Mouse (Mus musculus) left cerebral cortex, postnatal 14 days (tissue): ENCODE measurements at regions not wholly inside any gene's neighbourhood (a gene's known extent, or its start where the extent isn't known, plus 50 kb on each side); places are given as distances from the start of the nearest gene placed in this dataset.
"Not testable (repeated sequence)": the region's sequence is repeated elsewhere in the genome, so short reads cannot be mapped to it uniquely, and the experiment has no call there.

Experiments used
- DNase-seq, 2 experiments: peaks; one replicate each; pipeline ENCODE4 v3.0.0; 2021 to 2022; ENCODE audit warnings: low spot score in 2 of 2, mixed read lengths in 1 of 2
- intact Hi-C: fragments of 180-260 bp; cut with DNase I; formaldehyde crosslinking; loops from one replicate; pipeline ENCODE4 v1.15.1; 2025

DNA sequence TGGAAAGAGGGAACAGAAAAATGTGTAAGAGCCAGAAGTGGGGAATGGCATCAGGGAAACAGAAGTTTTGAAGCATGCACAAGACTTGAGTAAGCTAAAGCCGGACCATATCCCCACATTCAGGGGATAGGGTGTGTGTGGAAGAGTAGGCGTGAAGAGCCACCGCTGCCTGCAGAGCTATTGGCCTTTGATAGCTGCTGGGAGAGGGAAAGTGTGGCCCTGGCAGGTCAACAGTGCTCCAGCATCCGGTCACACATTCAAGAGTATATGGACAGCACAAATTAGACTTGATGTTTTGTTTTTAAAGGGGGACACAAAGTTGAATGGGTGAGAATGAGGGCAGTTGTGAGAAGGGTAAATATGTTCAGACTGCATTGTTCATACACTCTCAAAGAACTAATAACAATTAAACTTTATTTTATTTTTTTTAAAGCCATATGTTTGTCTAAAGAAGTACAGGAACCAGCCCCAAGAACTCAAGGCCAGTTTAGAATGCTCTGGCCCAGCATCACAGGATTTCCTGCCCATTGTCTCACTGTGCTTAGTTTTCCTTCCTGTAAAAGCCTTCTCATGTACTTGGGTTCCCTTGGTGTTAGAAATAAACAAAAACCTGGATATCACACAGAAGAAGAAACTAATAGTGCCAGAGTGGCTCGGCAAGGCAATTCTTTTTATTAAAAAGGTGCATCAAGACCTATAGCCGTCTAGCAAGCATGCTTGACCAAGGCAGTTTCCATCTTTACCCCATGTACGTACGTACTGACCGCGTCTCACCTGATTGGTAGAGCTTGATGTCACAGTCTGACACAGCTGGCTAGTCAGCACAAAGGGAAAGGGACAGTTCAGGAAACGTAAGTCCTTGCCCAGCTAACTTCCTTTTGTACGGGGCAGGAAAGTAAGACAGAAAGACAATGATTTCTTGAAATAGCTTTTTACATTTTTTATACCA, 144.6 kb upstream of the Rbbp6 start:
- no peak for DNase-seq
- intact Hi-C loops: no loop called here

DNA sequence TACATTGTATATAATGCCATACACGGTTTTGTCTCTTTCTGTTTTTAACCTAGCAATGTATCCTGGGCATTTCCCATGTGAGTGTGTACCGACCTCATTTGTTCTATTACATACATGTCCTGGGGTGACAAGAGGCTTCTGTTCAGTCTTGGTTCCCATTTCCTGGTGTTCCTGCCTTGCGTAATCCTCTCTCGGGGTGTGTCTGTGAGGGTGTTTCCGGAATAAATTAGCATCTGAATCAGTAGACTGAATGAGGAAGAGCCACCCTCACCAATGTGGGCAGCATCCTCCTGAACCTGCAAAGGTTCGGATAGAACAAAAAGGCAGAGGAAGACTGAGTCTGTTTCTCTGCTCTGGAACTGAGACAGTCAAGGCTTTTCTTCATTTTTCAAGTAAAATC, 142.1 kb upstream of the Rbbp6 start:
- peak; percentile 25 to 35 for DNase-seq
- intact Hi-C loops: no loop called here

DNA sequence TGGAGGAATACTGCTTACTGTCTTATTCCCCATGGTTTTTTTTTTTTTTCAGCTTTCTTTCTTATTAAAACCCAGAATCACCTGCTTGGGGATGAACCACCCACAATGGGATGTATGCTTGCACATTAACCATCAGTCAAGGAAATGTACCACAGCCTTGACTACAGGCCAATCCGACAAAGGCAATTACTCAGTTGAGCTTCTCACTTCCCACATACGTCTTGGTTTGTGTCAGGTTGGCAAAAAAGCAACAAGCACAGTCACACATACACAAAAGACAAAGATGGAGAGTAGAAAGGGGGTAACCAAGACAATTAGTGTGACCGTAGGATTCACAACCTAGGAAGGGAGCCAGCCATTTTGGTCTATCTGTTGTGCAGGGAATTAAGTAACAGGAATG, 126.4 kb upstream of the Rbbp6 start:
- intact Hi-C loops: no loop called here
- peak in 1 of 2 experiments; percentile 7 for DNase-seq

DNA sequence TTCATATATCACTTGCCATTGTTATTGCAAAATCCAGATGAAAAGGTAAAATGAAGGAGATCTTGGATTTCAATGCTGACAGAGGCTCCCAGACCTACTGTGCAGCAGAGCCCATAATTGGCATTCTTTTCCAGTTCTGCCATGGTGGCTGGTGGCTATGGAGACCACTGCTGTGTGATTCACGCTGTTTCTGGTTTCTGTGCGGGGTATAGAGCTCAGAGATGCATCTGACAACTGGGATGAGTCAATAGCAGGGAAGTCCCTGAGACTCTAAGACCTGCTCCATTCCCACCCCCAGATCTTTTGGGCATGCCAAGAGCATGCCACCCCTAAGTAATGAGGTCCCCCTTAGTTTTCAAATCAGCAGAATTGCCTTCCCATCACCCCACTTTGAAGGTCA, 120.7 kb upstream of the Rbbp6 start:
- peak; percentile 10 to 21 for DNase-seq
- intact Hi-C loops: no loop called here

DNA sequence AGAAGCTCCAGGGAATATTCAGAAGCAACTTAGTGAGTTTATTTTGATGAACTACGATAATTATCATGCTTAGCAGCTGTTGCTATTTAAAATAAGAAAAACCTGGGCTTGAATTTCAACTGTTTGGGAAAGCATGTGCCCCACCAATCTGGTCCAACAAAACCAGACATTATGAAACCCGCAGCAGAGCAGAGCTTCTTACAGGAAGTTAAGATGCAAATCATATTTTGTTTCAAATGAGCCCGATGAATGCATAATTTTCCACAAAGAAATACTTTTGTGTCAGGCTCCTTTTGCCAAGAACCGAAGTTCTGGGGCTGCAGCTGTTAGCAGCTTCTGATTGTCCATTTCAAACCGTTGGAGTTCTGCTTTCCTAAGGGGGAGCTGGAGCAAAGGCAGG, 118.1 kb upstream of the Rbbp6 start:
- DNase-seq: peak; percentile 17 to 67
- intact Hi-C loops: no loop called here

DNA sequence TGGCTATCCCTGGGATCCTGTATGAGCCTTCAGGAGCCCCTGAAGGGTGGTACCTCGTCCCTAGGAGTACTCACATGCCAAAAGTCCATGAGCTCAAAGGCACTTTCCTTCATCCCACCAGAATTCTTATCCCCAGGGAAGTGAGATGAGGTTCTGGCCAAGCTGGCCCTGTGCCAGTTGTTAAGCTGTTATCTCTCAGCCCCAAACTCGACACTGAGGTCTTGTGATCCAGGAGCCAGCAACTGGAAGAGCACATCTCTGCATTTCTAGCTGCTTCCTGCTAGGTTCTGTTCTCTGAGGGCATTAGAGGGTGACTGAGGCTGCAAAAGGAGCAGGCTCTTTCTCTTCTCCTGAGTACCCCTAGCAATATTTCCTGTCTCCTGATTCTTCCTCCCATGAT, 92.1 kb upstream of the Rbbp6 start:
- DNase-seq: no peak
- intact Hi-C loops: loop anchor here (2.0 kb wide), 1 partner anchor 31 kb away; no protein-coding TSS in a partner anchor

DNA sequence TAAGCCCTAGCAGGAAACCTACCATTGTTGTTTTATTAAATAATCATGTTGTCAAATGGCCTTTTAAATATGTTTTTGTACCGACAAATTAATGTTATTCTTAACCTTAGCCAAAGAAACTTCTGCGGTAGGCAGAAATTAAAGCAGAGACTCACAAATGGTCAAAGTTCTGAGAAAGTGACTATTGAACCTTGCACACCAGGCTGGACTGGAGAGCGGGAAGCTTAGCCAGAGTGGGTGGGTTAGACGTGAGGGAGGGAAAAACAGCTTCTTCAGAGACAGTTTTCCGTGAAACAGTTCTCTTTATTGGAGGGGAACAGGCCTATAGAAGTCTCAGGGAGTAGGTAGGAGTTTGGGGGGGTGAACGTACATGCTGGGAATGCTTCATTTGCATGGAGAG, 89.2 kb upstream of the Rbbp6 start:
- no peak for DNase-seq
- intact Hi-C loops: no loop called here

DNA sequence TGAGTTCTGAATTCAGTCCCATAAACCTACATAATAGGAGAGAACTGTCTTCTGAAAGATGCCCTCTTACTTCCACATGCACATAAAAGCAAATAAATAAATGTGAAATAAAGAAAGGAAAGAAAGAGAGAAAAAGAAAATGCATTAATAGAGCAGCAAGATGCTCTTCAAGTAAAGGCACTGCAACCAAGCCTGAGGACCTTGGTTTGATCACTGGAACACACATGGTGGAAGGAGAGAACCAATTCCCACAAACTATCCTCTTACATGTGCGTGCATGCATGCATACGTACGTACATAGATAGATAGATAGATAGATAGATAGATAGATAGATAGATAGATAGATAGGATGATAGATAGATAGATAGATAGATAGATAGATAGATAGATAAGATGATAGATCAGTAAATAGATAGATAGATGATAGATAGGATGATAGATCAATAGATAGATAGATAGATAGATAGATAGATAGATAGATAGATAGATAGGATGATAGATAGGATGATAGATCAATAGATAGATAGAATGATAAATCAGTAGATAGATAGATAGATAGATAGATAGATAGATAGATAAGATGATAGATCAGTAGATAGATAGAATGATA, 83.5 kb upstream of the Rbbp6 start:
- DNase-seq, intact Hi-C loops: not testable (repeated sequence)

DNA sequence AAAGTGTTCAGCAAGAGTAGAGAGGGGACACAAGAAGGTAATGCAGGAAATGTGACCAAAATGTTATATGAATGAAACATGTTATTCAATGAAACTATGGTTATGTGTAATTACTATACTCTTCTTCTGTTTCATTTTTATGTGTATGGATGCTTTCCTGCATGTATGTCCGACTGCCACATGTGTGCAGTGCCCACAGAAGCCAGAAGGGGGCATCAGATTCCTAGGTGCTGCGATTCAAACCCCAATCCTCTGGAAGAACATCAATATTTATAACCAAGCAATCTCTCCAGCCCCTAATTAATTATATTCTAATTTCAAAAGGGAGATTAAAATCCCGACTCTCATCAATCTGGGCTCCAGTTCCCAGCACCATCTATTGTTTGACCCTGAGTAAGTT, 78.7 kb upstream of the Rbbp6 start:
- intact Hi-C loops: no loop called here
- DNase-seq: no peak

DNA sequence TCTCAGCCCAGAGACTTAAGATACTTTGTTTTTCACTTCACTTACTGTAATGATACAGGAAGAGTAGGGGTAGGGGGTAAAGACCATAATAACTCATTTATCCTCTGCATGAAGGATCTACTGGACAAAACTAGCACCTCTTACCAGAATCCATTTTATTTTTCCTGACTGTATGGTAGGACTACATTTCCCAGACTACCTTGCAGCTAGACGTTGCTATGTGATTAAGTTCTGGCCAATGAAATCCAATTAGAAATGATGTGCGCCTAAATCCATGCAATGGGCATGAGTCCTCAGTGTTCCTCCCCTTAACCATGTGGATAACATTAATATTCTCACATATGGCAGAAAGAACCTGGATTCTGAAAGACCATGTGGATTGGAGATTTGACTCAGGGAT, 68.3 kb upstream of the Rbbp6 start:
- intact Hi-C loops: no loop called here
- no peak for DNase-seq

DNA sequence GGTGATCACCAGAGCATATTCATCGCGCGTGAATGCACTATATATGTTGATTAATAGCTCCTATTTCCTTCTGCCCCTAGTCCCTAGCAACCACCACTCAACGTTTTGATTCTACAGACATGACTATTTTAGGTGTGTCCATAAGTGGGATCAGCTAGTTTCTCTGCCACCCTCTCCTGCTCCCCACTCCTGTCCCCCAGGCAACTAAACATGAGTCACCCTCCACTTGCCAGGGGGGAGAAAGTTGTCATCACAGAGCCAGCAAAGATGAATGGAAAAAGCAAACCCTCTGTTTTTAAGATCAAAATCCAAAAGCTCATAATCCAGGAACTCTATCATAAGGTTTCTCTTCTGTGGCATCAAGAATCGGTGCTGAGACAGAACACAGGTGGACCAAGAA, 59.4 kb upstream of the Rbbp6 start:
- peak in 1 of 2 experiments; percentile 32 for DNase-seq

DNA sequence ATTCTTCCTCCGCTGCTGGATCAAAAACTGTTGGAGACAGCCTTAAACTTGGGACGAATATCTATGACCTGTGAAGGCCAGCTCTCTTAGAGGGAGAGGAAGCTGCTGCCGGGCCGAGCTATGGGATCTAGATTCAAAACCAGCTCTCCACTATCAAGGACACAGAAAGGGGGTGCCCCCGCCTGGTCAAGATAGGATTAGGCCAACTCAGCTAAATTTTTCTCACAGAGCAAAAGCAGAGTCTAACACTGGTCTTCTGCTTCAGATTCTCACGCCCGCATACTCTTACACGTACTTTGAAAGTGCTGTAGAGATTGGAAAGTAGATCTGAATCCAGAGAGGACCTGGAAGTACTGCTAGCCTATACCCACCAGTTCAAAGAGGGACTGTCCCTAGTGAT, 56.2 kb upstream of the Rbbp6 start:
- intact Hi-C loops: loop anchor here (5.0 kb wide), 1 partner anchor 237 kb away; the partner anchor contains the start of gene Cacng3
- peak in 1 of 2 experiments; percentile 39 for DNase-seq

More for the DNA sequence above, 59.4 kb upstream of the Rbbp6 start:
- intact Hi-C loops: loop anchor here (5.0 kb wide), 1 partner anchor 234 kb away; the partner anchor contains the start of gene Cacng3
